Mouse (Mus musculus) spleen, postnatal 10 days (tissue): ENCODE data around the gene Crhr1.
"Not testable (repeated sequence)": the region's sequence is repeated elsewhere in the genome, so short reads cannot be mapped to it uniquely, and the experiment has no call there.

Source experiments
- DNase-seq, 2 experiments: peaks; one replicate each; pipeline ENCODE4 v3.0.0; 2021 to 2022; ENCODE audit warnings: low spot score in 2 of 2

Gene Crhr1

GRCm38 (mm10) chr11:104190008-104190407 lies 57.4 kb downstream of the Crhr1 start:
- DNase-seq, result no peak

DNA sequence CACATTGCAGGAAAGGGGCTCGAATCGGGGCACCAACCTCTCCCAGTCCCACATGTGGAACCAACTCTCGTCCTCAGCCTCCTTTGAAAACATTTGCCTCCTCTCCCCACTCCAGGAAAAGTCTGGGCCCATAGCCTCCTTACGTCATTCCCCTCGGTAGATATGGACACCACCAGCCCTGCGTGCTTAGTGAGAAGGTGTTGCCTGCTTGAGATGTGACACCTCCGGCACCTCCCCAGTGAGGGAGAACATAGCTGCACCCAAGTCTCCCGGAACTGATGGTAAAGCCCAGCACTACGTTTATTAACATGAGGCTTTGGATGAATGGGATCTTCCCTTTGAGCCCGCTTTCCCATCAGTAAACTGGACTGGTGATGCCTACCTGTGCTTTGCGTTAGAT lies 62.7 kb downstream of the Crhr1 start:
- no peak for DNase-seq

- DNase-seq, result peak; percentile 65 to 81
Observed at GRCm38 (mm10) chr11:104195791-104196190, 63.1 kb downstream of the Crhr1 start.

DNA sequence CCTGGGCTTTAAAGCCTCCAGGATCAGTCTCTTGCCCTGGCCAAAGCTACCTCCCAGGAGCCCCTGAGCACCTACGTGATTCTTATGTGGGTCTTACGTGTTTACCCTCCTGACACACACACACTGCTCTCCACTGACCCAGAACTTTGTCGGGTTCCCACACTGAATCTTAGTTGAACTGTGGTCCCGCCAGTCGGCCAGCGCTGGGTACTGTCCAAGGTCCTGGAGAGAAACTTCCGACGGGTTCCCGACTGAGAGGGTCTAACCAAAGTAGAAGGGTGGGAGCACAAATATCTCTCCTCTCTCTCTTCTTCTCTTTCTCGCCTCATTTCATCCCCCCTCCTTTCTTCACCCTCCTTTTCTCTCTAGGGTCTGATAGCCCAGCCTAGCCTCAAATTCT lies 65.2 kb downstream of the Crhr1 start:
- DNase-seq, result peak in 1 of 2 experiments; percentile 53

- no peak for DNase-seq
Observed at GRCm38 (mm10) chr11:104203271-104203670, 70.6 kb downstream of the Crhr1 start.

DNA sequence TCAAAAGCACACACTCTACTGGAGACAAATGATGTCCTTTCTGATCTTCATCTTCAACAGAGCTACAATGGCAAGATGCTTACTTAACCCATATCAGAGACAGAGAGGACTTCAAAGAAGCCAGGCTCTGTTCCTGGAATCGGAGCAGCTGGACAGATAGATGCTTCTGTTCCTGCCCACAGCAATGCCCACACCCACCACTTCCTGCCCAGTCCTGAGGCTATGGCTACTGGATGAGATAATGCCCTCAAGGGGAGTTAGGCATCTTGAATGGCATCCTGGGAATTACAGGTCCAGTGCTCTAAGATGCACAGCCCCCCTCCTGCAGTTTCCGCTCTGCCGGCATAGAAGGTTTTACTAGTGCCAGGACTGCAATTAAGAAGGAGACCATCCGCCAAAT lies 73.9 kb downstream of the Crhr1 start:
- DNase-seq, result no peak

GRCm38 (mm10) chr11:104209041-104209440 lies 76.4 kb downstream of the Crhr1 start:
- DNase-seq, result no peak

- DNase-seq, result no peak
Observed at GRCm38 (mm10) chr11:104211251-104211650, 78.6 kb downstream of the Crhr1 start.

DNA sequence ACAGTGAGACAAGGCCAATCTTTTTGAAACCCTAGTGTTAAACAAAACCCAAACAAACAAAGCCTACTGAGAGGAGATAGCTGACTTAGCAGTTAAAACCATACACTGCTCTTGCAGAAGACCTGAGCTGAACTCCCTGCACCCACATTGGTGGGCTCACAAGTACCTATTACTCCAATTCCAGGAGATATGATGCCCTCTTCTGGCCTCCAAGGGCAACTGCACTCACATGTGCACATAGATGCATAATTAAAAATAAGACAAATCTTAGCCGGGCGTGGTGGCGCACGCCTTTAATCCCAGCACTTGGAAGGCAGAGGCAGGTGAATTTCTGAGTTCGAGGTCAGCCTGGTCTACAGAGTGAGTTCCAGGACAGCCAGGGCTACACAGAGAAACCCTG lies 81.5 kb downstream of the Crhr1 start:
- DNase-seq, result not testable (repeated sequence)

DNA sequence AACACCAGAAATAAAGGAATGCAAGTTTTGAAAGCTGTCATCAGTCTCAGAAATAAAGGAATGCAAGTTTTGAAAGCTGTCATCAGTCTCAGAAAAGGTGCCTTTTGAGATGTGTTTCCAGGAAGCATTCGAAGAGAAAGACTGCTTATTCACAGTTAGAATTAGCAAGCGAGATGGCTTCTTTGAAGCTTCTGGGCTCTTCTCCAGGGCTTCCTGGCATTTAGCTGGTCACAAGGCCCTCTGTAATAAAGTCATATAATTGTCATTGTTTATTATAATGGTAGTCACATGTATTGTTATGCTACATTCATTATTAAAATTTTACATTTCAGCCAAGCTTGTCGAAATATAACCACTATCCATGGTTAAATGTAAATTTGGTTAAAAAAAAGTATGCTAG lies 85.4 kb downstream of the Crhr1 start:
- no peak for DNase-seq

DNA sequence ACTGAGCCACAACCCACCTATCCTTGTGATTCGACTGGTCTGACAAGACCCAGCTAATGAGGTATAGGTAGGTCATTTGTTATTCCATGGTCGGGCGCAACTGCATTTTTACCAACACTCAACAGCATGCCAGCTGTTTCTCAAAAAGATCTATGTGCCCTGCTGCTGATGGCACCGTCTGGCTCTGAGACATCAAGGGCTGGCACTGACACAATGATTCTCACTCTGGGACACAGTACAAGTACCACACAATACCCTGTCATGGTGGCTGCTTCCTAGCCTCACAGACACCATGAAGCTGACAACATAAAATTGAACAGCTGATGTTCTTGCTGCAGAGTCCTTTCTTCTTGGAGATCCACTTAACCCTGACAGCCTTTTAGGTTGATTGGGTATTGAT lies 87.6 kb downstream of the Crhr1 start:
- no peak for DNase-seq

GRCm38 (mm10) chr11:104221751-104222150 lies 89.1 kb downstream of the Crhr1 start:
- DNase-seq, result no peak

- DNase-seq, result no peak
Observed at GRCm38 (mm10) chr11:104223301-104223700, 90.6 kb downstream of the Crhr1 start.
